Mouse (Mus musculus) hindbrain, embryonic 11.5 days (tissue): ENCODE data around the gene Cog6. TPM values are rescaled to one million over a fixed set of nuclear protein-coding genes. Genes with fewer than 3 reads are reported as not detected.

Experiments used
- ATAC-seq: fragments of 200-750 bp; cut with Nextera tagmentation; 2 replicates; pipeline ENCODE4 v1.8.0; 2017; ENCODE audit warnings: mild to moderate bottlenecking, moderate TSS enrichment, moderate library complexity; ENCODE audit not compliant: low FRiP score
- DNase-seq: peaks from one replicate; pipeline ENCODE4 v3.0.0-alpha.2; 2015; ENCODE audit warnings: low spot score
- H3K27ac ChIP-seq: fragments of 300-500 bp; sonication (generic); 2 replicates; pipeline ENCODE4 v1.5.1; 2014; ENCODE audit warnings: mild to moderate bottlenecking, low read depth, low read length
- H3K27me3 ChIP-seq: fragments of 300-500 bp; sonication (generic); 2 replicates; pipeline ENCODE4 v1.6.1; 2014; ENCODE audit warnings: mild to moderate bottlenecking, low read length, moderate library complexity, mixed read lengths; ENCODE audit not compliant: control insufficient read depth, insufficient read depth
- H3K36me3 ChIP-seq: fragments of 300-500 bp; sonication (generic); 2 replicates; pipeline ENCODE4 v1.6.1; 2014; ENCODE audit warnings: mild to moderate bottlenecking, low read length, moderate library complexity, mixed read lengths; ENCODE audit not compliant: control insufficient read depth, insufficient read depth
- H3K4me1 ChIP-seq: fragments of 300-500 bp; sonication (generic); replicated peaks from 2 replicates; pipeline ENCODE4 v1.6.1; 2014; ENCODE audit warnings: low read length, mixed read lengths; ENCODE audit not compliant: control insufficient read depth, insufficient read depth
- H3K4me2 ChIP-seq: fragments of 300-500 bp; sonication (generic); replicated peaks from 2 replicates; pipeline ENCODE4 v1.6.1; 2014; ENCODE audit warnings: mild to moderate bottlenecking, low read depth, low read length
- H3K4me3 ChIP-seq: fragments of 300-500 bp; sonication (generic); 2 replicates; pipeline ENCODE4 v1.5.1; 2014; ENCODE audit warnings: low read depth, low read length
- H3K9ac ChIP-seq: fragments of 300-500 bp; sonication (generic); 2 replicates; pipeline ENCODE4 v1.6.1; 2014; ENCODE audit warnings: low read depth, low read length
- H3K9me3 ChIP-seq: fragments of 300-500 bp; sonication (generic); 2 replicates; pipeline ENCODE4 v1.6.1; 2016; ENCODE audit warnings: low read length; ENCODE audit not compliant: control insufficient read depth
- WGBS: fragments of 180-500 bp; shearing (Covaris S2); extraction: QIAGEN DNeasy Blood & Tissue Kit; methylation state at CpG from one replicate; pipeline ENCODE4 v1.1.7; 2014; 5-methylcytosine and 5-hydroxymethylcytosine counted together
- polyA plus RNA-seq: library from polyadenylated mRNA; unstranded; fragments of >200 nt; fragmentation: Nextera tagmentation; extraction: Ambion mirVana; gene quantifications from 2 replicates; pipeline ENCODE4 v1.2.1, GENCODE M21; 2014

The Cog6 gene
- polyA plus RNA-seq, 1 experiment from 2014 or later: 52.1 TPM

GRCm38 (mm10) chr3:52963441-52963840, 53.6 kb downstream of the Cog6 start:
- Histone ChIP-seq H3K27me3 (no peaks in the 10 kb centered on the region), H3K27ac (no peak overlapping the region), H3K4me3 (no peak overlapping the region), H3K4me1 (no peaks in the 10 kb centered on the region), H3K9me3 (no peaks in the 10 kb centered on the region; the same call in 1 of the 2 replicates), H3K4me2 (no peak overlapping the region), H3K9ac (no peak overlapping the region), H3K36me3 (no peaks in the 10 kb centered on the region)
- ATAC-seq: no peak
- no peak for DNase-seq
- WGBS: 62% methylated on average over 8 of the region's 8 CpGs

GRCm38 (mm10) chr3:52962391-52962790, 54.6 kb downstream of the Cog6 start:
- no peaks in the 10 kb centered on the region for H3K27me3 ChIP-seq
- DNase-seq: no peak

GRCm38 (mm10) chr3:52961661-52962060, 55.4 kb downstream of the Cog6 start:
- no peak overlapping the region for H3K4me2 ChIP-seq
- H3K27me3 ChIP-seq: no peaks in the 10 kb centered on the region
- H3K9me3 ChIP-seq: no peaks in the 10 kb centered on the region; the same call in 1 of the 2 replicates
- H3K4me3 ChIP-seq: no peak overlapping the region
- no peak overlapping the region for H3K27ac ChIP-seq
- no peak for DNase-seq
- 87% methylated on average over 3 of the region's 3 CpGs for WGBS
- H3K4me1 ChIP-seq: no peaks in the 10 kb centered on the region
- no peak for ATAC-seq
- H3K36me3 ChIP-seq: no peaks in the 10 kb centered on the region
- H3K9ac ChIP-seq: no peak overlapping the region

More at GRCm38 (mm10) chr3:52962391-52962790, 54.6 kb downstream of the Cog6 start:
- WGBS: 95% methylated on average over 14 of the region's 14 CpGs
- no peak overlapping the region for H3K4me2 ChIP-seq
- no peak for ATAC-seq
- H3K4me1 ChIP-seq: no peaks in the 10 kb centered on the region
- H3K9me3 ChIP-seq: no peaks in the 10 kb centered on the region; the same call in 1 of the 2 replicates
- no peak overlapping the region for H3K27ac ChIP-seq
- H3K36me3 ChIP-seq: no peaks in the 10 kb centered on the region
- no peak overlapping the region for H3K9ac ChIP-seq
- H3K4me3 ChIP-seq: no peak overlapping the region

- no peaks in the 10 kb centered on the region for H3K27me3 ChIP-seq
- WGBS: 98% methylated on average over 13 of the region's 13 CpGs
- H3K27ac ChIP-seq: no peak overlapping the region
- no peak overlapping the region for H3K4me3 ChIP-seq
- no peaks in the 10 kb centered on the region; the same call in 1 of the 2 replicates for H3K9me3 ChIP-seq
- H3K4me2 ChIP-seq: no peak overlapping the region
- DNase-seq: no peak
- no peak for ATAC-seq
- H3K9ac ChIP-seq: no peak overlapping the region
- no peaks in the 10 kb centered on the region for H3K36me3 ChIP-seq
- no peaks in the 10 kb centered on the region for H3K4me1 ChIP-seq
Observed at GRCm38 (mm10) chr3:52960951-52961350, 56.1 kb downstream of the Cog6 start.

- no peak for ATAC-seq
- 87% methylated on average over 10 of the region's 10 CpGs for WGBS
- no peak for DNase-seq
- Histone ChIP-seq H3K4me3 (no peak overlapping the region), H3K4me2 (no peak overlapping the region), H3K27ac (no peak overlapping the region), H3K27me3 (no peaks in the 10 kb centered on the region), H3K9ac (no peak overlapping the region), H3K4me1 (no peaks in the 10 kb centered on the region), H3K36me3 (no peaks in the 10 kb centered on the region), H3K9me3 (no peaks in the 10 kb centered on the region; the same call in 1 of the 2 replicates)
Observed at GRCm38 (mm10) chr3:52958444-52959120, 58.5 kb downstream of the Cog6 start.

- no peak for ATAC-seq
Observed at GRCm38 (mm10) chr3:52957861-52958260, 59.2 kb downstream of the Cog6 start.

GRCm38 (mm10) chr3:52956236-52956635, 60.8 kb downstream of the Cog6 start:
- Histone ChIP-seq H3K4me1 (no peaks in the 10 kb centered on the region), H3K27ac (no peak overlapping the region), H3K27me3 (no peaks in the 10 kb centered on the region), H3K36me3 (no peaks in the 10 kb centered on the region), H3K9me3 (no peaks in the 10 kb centered on the region; the same call in 1 of the 2 replicates), H3K4me2 (no peak overlapping the region), H3K9ac (no peak overlapping the region), H3K4me3 (no peak overlapping the region)
- no peak for DNase-seq
- WGBS: 80% methylated on average over 11 of the region's 11 CpGs
- no peak for ATAC-seq

More at GRCm38 (mm10) chr3:52957861-52958260, 59.2 kb downstream of the Cog6 start:
- no peak overlapping the region for H3K4me2 ChIP-seq
- 94% methylated on average over 7 of the region's 7 CpGs for WGBS
- H3K4me3 ChIP-seq: no peak overlapping the region
- no peaks in the 10 kb centered on the region; the same call in 1 of the 2 replicates for H3K9me3 ChIP-seq
- H3K9ac ChIP-seq: no peak overlapping the region
- no peaks in the 10 kb centered on the region for H3K36me3 ChIP-seq
- H3K4me1 ChIP-seq: no peaks in the 10 kb centered on the region
- no peak overlapping the region for H3K27ac ChIP-seq
- no peaks in the 10 kb centered on the region for H3K27me3 ChIP-seq
- no peak for DNase-seq

GRCm38 (mm10) chr3:52955481-52956019, 61.5 kb downstream of the Cog6 start:
- H3K4me1 ChIP-seq: no peaks in the 10 kb centered on the region
- ATAC-seq (no peak), DNase-seq (peak; percentile 28)
- H3K27me3 ChIP-seq: no peaks in the 10 kb centered on the region
- H3K27ac ChIP-seq: no peak overlapping the region
- WGBS: 16% methylated on average over 10 of the region's 10 CpGs
- H3K36me3 ChIP-seq: no peaks in the 10 kb centered on the region
- H3K4me2 ChIP-seq: no peak overlapping the region
- H3K9me3 ChIP-seq: no peaks in the 10 kb centered on the region; the same call in 1 of the 2 replicates
- no peak overlapping the region for H3K9ac ChIP-seq
- no peak overlapping the region for H3K4me3 ChIP-seq

GRCm38 (mm10) chr3:52954656-52955055, 62.4 kb downstream of the Cog6 start:
- WGBS: 72% methylated on average over 9 of the region's 9 CpGs
- H3K9ac ChIP-seq: no peak overlapping the region

More at GRCm38 (mm10) chr3:52954656-52955055, 62.4 kb downstream of the Cog6 start:
- ATAC-seq (no peak), DNase-seq (no peak)
- Histone ChIP-seq H3K9me3 (no peaks in the 10 kb centered on the region), H3K27me3 (no peaks in the 10 kb centered on the region), H3K4me3 (no peak overlapping the region), H3K4me2 (no peak overlapping the region), H3K36me3 (no peaks in the 10 kb centered on the region), H3K4me1 (no peaks in the 10 kb centered on the region), H3K27ac (no peak overlapping the region)
